Mouse (Mus musculus) cerebellum, postnatal 36 days (tissue): ENCODE results near the gene Rpl36.
A peak's percentile ranks its signal among the peaks of the same experiment; 100 is the strongest.
"Not testable (repeated sequence)": the region's sequence is repeated elsewhere in the genome, so short reads cannot be mapped to it uniquely, and the experiment has no call there.

Experiments
- DNase-seq, 2 experiments: peaks; one replicate each; pipeline ENCODE4 v3.0.0; 2021 to 2022; ENCODE audit warnings: mixed read lengths in 2 of 2

Rpl36 gene

GRCm38 (mm10) chr17:56609452-56610171, 3.6 kb upstream of the Rpl36 start, which contains the start of gene 2410015M20Rik:
TSS of gene 2410015M20Rik (minus strand) at chr17:56609771.
- DNase-seq: peak; percentile 94 to 97

DNA sequence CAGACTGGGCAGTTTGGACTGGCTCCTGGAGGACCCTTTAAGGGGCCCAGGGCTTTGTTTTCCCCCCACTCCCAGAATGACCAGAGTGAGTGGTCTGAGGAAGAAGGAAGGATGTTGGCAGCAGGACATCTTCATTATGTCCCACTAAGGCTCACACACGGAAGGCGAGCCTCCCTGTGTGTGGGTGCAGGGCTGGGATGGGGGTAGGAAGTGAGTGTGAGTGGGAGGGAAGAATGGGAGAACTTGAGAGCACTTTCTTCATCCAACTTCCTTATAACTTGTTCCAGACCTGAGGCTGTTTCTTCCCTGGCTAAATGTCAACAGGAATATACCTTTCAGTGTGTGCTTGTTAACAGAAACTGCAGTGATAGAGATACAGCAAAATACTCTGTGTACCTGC, 1.9 kb upstream of the Rpl36 start:
- no peak for DNase-seq

- DNase-seq: no peak
These were observed 1.2 kb upstream of the Rpl36 start for GRCm38 (mm10) chr17:56611861-56612564.

DNA sequence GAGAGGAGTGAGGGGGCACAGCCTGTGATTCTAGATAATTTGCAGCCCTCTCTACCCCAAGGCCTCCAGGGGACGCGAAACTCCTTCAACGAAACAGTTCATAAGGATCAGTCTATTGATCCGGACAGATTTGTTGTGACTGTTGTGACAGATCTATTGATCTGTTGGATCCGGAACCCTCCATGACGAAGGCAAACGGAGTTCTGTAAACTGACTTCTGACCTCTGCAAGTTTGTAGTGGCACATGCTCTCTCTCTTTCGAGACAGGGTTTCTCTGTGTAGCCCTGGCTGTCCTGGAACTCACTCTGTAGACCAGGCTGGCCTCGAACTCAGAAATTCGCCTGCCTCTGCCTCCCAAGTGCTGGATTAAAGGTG, 664 bp upstream of the Rpl36 start:
- not testable (repeated sequence) for DNase-seq

- DNase-seq: not testable (repeated sequence)
These were observed 677 bp downstream of the Rpl36 start for GRCm38 (mm10) chr17:56613893-56614292.

GRCm38 (mm10) chr17:56614391-56615135, 1.3 kb downstream of the Rpl36 start:
- DNase-seq: peak in 1 of 2 experiments; percentile 31

DNA sequence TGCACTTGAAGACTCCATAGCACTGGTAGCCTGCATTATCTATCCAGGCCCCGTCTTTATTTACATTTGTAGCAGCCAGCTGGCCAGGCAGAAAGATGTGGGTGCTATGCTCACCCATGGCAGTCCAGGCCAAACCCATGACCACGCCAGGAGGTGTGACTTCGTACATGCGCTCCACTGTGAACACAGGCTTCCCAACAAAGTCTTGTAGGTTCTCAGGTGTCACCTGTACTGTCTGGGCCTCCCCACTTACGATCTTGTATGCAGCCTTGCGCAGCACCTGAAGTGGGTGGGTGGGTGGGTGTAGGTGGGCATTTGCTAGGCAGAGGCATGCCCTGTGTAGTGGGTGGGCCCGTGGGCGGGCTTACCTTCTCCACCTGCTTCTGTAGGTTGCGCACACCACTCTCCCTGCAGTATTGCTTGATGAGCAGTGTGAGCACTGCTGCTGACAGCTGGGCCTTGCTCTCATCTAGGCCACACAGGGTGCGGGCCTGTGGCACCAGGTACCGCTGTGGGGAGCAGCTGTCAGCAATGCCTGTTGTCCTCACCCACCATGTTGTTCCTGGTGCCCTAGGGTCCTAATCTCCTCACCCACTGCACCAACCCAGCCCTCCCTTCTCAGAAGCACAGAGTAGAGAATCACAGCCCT, 2.0 kb downstream of the Rpl36 start:
- no peak for DNase-seq

DNA sequence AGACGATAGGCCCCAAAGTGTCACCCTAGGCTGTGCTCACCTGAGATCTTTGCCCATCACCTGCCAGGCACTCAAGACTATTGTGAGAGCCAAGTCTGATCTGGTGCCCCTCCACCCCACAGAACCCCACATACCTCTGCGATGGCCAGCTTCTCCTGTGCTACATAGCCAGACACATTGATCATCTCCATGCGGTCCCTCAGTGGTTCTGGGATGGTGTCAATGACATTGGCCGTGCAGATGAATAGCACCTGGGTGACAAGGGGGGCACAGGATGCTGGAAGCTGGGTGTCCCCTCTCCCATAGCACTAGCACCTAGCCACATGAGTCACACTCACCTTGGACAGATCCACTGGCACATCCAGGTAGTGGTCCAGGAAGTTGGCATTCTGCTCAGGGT, 2.6 kb downstream of the Rpl36 start:
- DNase-seq: no peak

DNA sequence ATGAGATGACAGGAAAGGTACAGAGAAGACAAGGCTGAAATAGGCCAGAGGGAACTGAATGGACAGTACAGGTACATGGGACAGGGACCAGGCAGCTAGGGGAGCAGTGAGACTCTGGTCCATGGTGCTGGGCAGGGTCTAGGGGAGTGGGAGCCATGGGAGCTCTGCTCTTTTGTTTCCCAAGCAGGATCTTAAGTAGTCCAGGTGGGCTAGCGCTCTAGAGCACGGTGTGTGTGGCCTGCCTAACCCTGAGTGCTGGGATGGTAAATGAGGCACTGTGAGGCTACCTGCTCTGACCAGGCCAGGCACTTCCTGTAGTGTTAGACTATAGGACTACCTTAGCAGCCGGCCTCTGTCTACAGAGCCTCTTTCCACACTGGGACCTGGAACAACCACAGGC, 3.5 kb downstream of the Rpl36 start:
- no peak for DNase-seq

- no peak for DNase-seq
These were observed 4.4 kb downstream of the Rpl36 start for GRCm38 (mm10) chr17:56617628-56618027.

DNA sequence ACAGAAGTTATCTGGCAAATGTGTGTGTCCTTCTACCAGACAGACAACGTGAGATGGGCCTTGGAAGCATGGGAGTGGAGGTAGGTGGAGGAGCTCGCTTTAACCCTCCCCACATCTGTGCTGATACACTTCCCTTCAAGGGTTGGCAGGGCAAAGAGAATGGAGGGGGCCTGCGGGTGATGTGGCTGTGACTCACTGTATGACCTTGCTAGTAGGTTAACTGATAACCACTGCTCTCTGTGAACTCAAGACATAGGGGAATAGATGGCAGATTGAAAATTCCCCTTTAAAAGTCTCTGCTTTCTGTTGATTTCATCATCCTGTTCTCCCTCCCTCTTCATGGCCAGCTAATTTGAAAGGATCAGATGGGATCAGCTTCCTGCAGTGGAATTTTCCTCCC, 12.3 kb downstream of the Rpl36 start:
- DNase-seq: no peak

DNA sequence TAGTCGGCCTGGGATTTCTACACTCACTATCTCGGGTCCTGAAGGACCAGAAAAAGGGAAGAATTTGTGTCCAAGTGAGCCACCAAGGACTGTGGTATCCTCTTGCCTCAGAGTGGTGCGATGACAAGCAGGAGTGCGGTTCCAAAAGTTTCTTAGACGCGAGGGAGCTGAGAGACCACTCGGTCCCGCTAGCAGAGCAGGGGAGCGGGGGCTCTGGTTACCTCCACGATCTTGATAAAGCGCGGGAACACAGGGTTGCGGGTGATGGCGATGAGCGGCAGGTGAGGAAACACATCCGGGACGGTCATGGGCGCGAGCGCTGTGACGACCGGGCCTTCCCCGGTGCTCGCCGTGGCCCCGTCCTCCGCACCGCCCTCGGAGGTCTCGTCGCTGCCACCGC, 13.0 kb downstream of the Rpl36 start:
- DNase-seq: no peak

- peak; percentile 97 to 98 for DNase-seq
These were observed 13.7 kb downstream of the Rpl36 start, which contains the start of gene Lonp1 for GRCm38 (mm10) chr17:56626754-56627470. TSS of gene Lonp1 (minus strand) at chr17:56626887.

GRCm38 (mm10) chr17:56627530-56628277, 14.5 kb downstream of the Rpl36 start, which contains the start of gene Catsperd:
TSS of gene Catsperd (plus strand) at chr17:56628143.
- DNase-seq: peak; percentile 38 to 46

DNA sequence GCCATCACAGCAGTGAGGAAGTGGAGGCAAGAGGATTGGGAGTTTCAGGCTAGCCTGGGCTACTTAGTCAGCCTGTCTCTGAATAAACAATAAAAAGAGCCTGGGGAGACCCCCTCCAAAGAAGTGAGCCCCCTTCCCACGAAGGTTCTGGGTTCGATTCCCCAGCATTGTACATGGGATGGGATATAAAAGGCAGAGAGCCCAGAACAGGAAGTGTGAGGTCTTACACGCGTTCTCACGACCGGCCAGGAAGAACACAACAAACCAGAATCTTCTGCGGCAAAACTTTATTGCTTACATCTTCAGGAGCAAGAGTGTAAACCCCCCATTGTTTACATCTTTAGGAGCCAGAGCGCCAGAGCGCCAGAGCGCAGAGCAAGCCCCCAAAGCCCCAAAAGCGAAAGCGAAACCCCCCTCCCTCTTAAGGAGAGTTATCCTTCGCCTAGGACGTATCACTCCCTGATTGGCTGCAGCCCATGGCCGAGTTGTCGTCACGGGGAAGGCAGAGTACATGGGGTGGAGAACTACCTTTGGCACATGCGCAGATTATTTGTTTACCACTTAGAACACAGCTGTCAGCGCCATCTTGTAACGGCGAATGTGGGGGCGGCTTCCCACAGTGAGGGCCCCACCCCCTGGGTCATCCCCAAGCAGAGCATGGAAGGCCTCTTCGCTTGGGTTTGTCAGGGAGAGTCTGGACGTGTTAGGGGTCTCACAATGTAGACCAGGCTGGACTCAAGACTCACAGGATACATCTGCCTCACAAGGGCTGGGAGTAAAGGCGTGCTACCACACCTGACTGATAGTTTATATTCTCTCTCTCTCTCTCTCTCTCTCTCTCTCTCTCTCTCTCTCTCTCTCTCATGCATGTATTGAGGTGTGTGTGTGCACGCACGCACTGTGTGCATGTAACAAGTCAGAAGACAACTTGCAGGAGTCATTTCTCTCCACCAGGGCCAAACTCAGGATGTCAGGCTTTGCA, 16.9 kb downstream of the Rpl36 start:
- not testable (repeated sequence) for DNase-seq

DNA sequence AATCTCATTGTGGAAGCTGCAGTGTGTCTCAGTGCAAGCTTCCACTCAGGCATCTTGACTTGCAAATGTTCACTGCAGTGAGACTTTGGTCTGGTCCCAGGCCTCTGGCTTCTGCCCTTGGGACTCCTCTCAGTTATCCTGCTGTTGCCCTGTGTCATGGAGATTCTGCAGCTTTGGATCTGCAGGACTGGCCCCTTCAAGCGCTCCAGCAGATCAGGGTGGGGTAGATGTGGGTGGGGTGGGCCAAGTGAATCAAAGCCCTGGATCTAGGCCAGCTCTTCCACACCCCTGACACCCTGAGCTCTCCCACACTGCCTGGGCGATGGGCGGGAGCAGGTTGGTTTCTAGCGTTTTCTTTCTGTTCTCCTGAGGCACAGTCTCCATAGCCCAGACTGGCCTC, 18.6 kb downstream of the Rpl36 start:
- DNase-seq: no peak

GRCm38 (mm10) chr17:56634023-56634422, 20.8 kb downstream of the Rpl36 start:
- DNase-seq: no peak

- no peak for DNase-seq
These were observed 30.0 kb downstream of the Rpl36 start for GRCm38 (mm10) chr17:56643237-56643636.

- DNase-seq: no peak
These were observed 34.3 kb downstream of the Rpl36 start for GRCm38 (mm10) chr17:56647546-56647945.

GRCm38 (mm10) chr17:56651801-56652200, 38.6 kb downstream of the Rpl36 start:
- no peak for DNase-seq
